Mouse (Mus musculus): ENCODE data around the gene Eri3.

DNA sequence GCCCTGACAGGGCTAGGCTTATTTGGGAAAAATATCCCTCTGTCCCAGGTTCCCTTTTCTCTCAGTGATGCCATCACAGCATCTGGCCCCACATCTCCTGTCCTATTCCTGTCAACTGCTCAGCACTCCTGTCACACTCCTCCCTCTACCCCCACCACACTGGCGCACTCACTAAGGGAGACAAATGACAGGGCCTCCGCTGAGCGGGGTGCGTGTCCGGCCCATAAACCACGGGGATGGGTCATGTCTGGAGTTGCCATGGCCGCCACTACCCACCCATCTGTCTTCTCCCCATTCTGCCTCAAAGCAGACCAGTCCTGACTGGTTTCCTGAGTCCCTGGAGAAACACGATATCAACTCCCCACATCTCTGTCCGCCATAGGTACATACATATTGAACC is 121.9 kb downstream of the Eri3 start:
- TF ChIP-seq CTCF (IDR thresholded peaks at IDR 0.05; ENCODE audit: control insufficient read depth, insufficient read depth, insufficient replicate concordance, low read depth, low read length) (no peak), POLR2A (IDR thresholded peaks at IDR 0.05; ENCODE audit: control insufficient read depth, low read depth, low read length) (no peak)
